Mouse (Mus musculus) embryo, embryonic 10 days (tissue): ENCODE measurements around the gene Cep104.

ENCODE experiments used
- DNase-seq: peaks from one replicate; pipeline ENCODE4 v3.0.0-alpha.2; 2015; ENCODE audit warnings: low spot score

Gene Cep104

GRCm38 (mm10) chr4:154051401-154051800, 76.4 kb downstream of the Cep104 start:
- no peak for DNase-seq

- DNase-seq: no peak
These were observed 78.1 kb downstream of the Cep104 start for GRCm38 (mm10) chr4:154053065-154053464.

GRCm38 (mm10) chr4:154055482-154055881, 80.5 kb downstream of the Cep104 start:
- no peak for DNase-seq

- no peak for DNase-seq
These were observed 81.1 kb downstream of the Cep104 start for GRCm38 (mm10) chr4:154056046-154056445.

- no peak for DNase-seq
These were observed 81.7 kb downstream of the Cep104 start for GRCm38 (mm10) chr4:154056661-154057060.

- DNase-seq: no peak
These were observed 82.7 kb downstream of the Cep104 start for GRCm38 (mm10) chr4:154057696-154058095.
